In the genomic region with DNA sequence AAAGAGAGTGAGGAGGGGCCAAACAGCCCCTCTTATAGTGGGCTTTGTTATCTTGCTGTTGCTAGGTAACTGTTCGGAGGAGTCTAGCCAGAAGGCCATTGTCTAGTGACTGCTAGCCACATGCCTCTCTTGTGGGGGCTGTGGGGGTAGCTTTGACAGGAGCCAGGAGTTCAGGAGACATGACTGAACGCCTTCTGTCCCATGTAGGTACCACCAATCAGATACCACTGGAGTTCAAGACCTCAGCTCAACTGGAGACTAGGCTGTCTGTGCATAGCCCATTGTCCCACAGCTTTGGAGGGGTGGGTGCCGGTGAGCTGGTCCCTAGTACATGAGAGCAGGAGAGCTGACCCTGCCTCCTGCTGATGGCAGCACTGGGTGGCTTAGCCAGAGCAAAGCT, we compare ENCODE assay signal across 18 mouse cellular contexts.
DNase-seq lines count a peak whose midpoint lies in the region; ATAC-seq and TF ChIP-seq lines count a peak whose summit lies in the region.
"Had no signal": no experiment of that assay in that cellular context is flagged by ENCODE, and none has a peak within 500 bp of the region (broad histone marks: within the 10 kb centered on the region; RNA-seq: fewer than 3 reads in every experiment).

No protein-coding gene starts in this region.

- peak; percentile 48 for DNase-seq in R1 (ENCODE audit: low read depth, low spot score)
- DNase-seq in brain, embryonic 14.5 days (ENCODE audit: low read depth) = peak; percentile 64
- peak; percentile 40 for DNase-seq in midbrain, embryonic 14.5 days
- DNase-seq in spleen, postnatal 36 days (ENCODE audit: low spot score in 2 of 2) = no peak
- no peak for DNase-seq in left cerebral cortex, adult 9 months (ENCODE audit: low spot score in 2 of 2)
- DNase-seq in gastrocnemius, postnatal 4 days (ENCODE audit: low spot score in 2 of 2) = no peak
- DNase-seq: adrenal gland, adult 8-10 months; cerebellum, adult 2 months; gastrocnemius, postnatal 36 days; lung, postnatal 4 days; right cerebral cortex, postnatal 14 days; thymus, adult 18-20 months had no signal

- peak; percentile 39; the same call in 1 of the 2 replicates for ATAC-seq in hindbrain, embryonic 13.5 days (ENCODE audit: low FRiP score)
- ATAC-seq in midbrain, embryonic 14.5 days (ENCODE audit: low FRiP score, low TSS enrichment) = no peak
- ATAC-seq: CD4-positive, CD25-positive, alpha-beta regulatory T cell, adult 4 months had no signal

- H3K9ac ChIP-seq in hindbrain, embryonic 13.5 days = no peak overlapping the region
- no peak overlapping the region for H3K9ac ChIP-seq in midbrain, embryonic 14.5 days (replicated peaks; ENCODE audit: low read length)
- H3K9ac ChIP-seq: heart, embryonic 15.5 days; kidney, embryonic 15.5 days; limb, embryonic 13.5 days; liver, embryonic 15.5 days had no signal

- TF ChIP-seq POLR2A in brain, embryonic 14.5 days (IDR thresholded peaks at IDR 0.05; ENCODE audit: borderline replicate concordance, extremely low read depth, insufficient read depth, insufficient read length, poor library complexity, severe bottlenecking) = no peak

- H3K36me3 ChIP-seq in hindbrain, embryonic 13.5 days = no peaks in the 10 kb centered on the region
- H3K36me3 ChIP-seq in midbrain, embryonic 14.5 days (ENCODE audit: control insufficient read depth, insufficient read depth, low read length) = no peaks in the 10 kb centered on the region
- H3K36me3 ChIP-seq: heart, embryonic 15.5 days; kidney, embryonic 15.5 days; limb, embryonic 13.5 days; liver, embryonic 15.5 days had no signal

- H3K27me3 ChIP-seq in hindbrain, embryonic 13.5 days = no peaks in the 10 kb centered on the region
- no peaks in the 10 kb centered on the region for H3K27me3 ChIP-seq in midbrain, embryonic 14.5 days (ENCODE audit: control insufficient read depth, insufficient read depth, low read length)
- H3K27me3 ChIP-seq: heart, embryonic 15.5 days; kidney, embryonic 15.5 days; limb, embryonic 13.5 days; liver, embryonic 15.5 days had no signal

- H3K9me3 ChIP-seq in hindbrain, embryonic 13.5 days = no peaks in the 10 kb centered on the region
- no peaks in the 10 kb centered on the region for H3K9me3 ChIP-seq in midbrain, embryonic 14.5 days (ENCODE audit: control insufficient read depth, low read length)
- H3K9me3 ChIP-seq: heart, embryonic 15.5 days; kidney, embryonic 15.5 days; limb, embryonic 13.5 days; liver, embryonic 15.5 days had no signal

- WGBS in hindbrain, embryonic 13.5 days = 12% methylated on average over 3 of the region's 3 CpGs
- WGBS in midbrain, embryonic 14.5 days = 19% methylated on average over 3 of the region's 3 CpGs

- no peak overlapping the region for H3K27ac ChIP-seq in hindbrain, embryonic 13.5 days
- H3K27ac ChIP-seq in midbrain, embryonic 14.5 days (replicated peaks; ENCODE audit: low read depth, low read length) = no peak overlapping the region
- H3K27ac ChIP-seq: heart, embryonic 15.5 days; kidney, embryonic 15.5 days; limb, embryonic 13.5 days; liver, embryonic 15.5 days had no signal

- peaks cover 12% of the 10 kb centered on the region for H3K4me1 ChIP-seq in hindbrain, embryonic 13.5 days (replicated peaks)
- H3K4me1 ChIP-seq in midbrain, embryonic 14.5 days (ENCODE audit: control insufficient read depth, insufficient read depth, low read length) = peaks cover 5% of the 10 kb centered on the region; the same call in 1 of the 2 replicates
- H3K4me1 ChIP-seq: kidney, embryonic 15.5 days; liver, embryonic 15.5 days had no signal

- TF ChIP-seq CTCF in brain, embryonic 14.5 days (IDR thresholded peaks at IDR 0.05; ENCODE audit: borderline replicate concordance, extremely low read depth, insufficient read depth, insufficient read length) = no peak

- H3K4me2 ChIP-seq in hindbrain, embryonic 13.5 days = no peak overlapping the region
- H3K4me2 ChIP-seq in midbrain, embryonic 14.5 days (ENCODE audit: low read length) = no peak overlapping the region
- H3K4me2 ChIP-seq: heart, embryonic 15.5 days; kidney, embryonic 15.5 days; limb, embryonic 13.5 days; liver, embryonic 15.5 days had no signal

- no peak overlapping the region for H3K4me3 ChIP-seq in hindbrain, embryonic 13.5 days
- H3K4me3 ChIP-seq in midbrain, embryonic 14.5 days (replicated peaks; ENCODE audit: low read depth, low read length) = no peak overlapping the region
- H3K4me3 ChIP-seq: heart, embryonic 15.5 days; kidney, embryonic 15.5 days; limb, embryonic 13.5 days; liver, embryonic 15.5 days had no signal

Comparison
In these comparisons a context has a peak if more than half of its experiments do, and no peak if none do; other contexts are left out.
1. DNase-seq: peak in R1 (single experiment), brain, embryonic 14.5 days (single experiment) and midbrain, embryonic 14.5 days (single experiment); none in spleen, postnatal 36 days (0 of 2), left cerebral cortex, adult 9 months (0 of 2) and gastrocnemius, postnatal 4 days (0 of 2).